Mouse (Mus musculus): ENCODE results near the gene Rock2. TPM values are rescaled to one million over a fixed set of nuclear protein-coding genes. Genes with fewer than 3 reads are reported as not detected.

The Rock2 gene
- polyA plus RNA-seq, 1 experiment, result not detected

- Histone ChIP-seq H3K4me3 (ENCODE audit: insufficient read depth, low read depth, low read length) (no peak overlapping the region), H3K27ac (ENCODE audit: insufficient read depth, low read depth, low read length) (no peak overlapping the region), H3K4me1 (ENCODE audit: control insufficient read depth, insufficient read depth, low read length) (peaks cover 11% of the 10 kb centered on the region)
- TF ChIP-seq CTCF (IDR thresholded peaks at IDR 0.05; ENCODE audit: insufficient read depth, low read depth, low read length) (no peak), POLR2A (IDR thresholded peaks at IDR 0.05; ENCODE audit: insufficient read depth, low read depth, low read length) (no peak)
- 88% methylated on average over 8 of the region's 8 CpGs for WGBS
Measured at GRCm38 (mm10) chr12:16869091-16869778, 25.5 kb upstream of the Rock2 start.

DNA sequence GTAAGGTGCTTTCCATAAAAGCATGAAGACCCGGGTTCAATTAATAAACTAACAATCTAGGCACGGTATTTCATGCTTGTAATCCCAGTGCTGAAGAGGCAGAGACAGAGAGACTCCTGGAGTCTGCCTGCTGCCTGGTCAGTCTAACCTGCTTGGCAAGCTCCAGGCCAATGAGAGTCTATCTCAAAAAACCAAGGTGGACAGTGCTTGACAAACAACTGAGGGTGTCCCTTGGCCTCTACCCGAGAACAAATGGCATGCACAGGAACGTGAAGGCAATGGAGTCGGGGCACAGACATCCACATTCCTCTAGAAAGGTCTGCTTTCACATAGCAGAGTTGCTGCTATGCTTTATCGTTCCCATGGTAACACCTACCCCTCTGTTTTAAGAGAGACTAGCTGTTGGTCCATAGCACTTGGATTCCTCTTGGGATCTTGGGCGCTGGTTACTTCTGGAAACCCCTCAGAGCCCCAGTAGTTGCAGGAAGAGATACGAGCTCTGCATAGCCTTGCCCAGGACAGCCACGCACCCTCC lies 24.8 kb upstream of the Rock2 start:
- Histone ChIP-seq H3K27ac (ENCODE audit: insufficient read depth, low read depth, low read length) (no peak overlapping the region), H3K4me3 (ENCODE audit: insufficient read depth, low read depth, low read length) (no peak overlapping the region), H3K4me1 (ENCODE audit: control insufficient read depth, insufficient read depth, low read length) (peaks cover 11% of the 10 kb centered on the region)
- 51% methylated on average over 9 of the region's 9 CpGs for WGBS
- no peak for TF ChIP-seq POLR2A (IDR thresholded peaks at IDR 0.05; ENCODE audit: insufficient read depth, low read depth, low read length)
- no peak for TF ChIP-seq CTCF (IDR thresholded peaks at IDR 0.05; ENCODE audit: insufficient read depth, low read depth, low read length)

- TF ChIP-seq POLR2A (IDR thresholded peaks at IDR 0.05; ENCODE audit: insufficient read depth, low read depth, low read length), result no peak
- H3K27ac ChIP-seq (ENCODE audit: insufficient read depth, low read depth, low read length), result no peak overlapping the region
- peaks cover 11% of the 10 kb centered on the region for H3K4me1 ChIP-seq (ENCODE audit: control insufficient read depth, insufficient read depth, low read length)
- 76% methylated on average over 8 of the region's 8 CpGs for WGBS
- H3K4me3 ChIP-seq (ENCODE audit: insufficient read depth, low read depth, low read length), result no peak overlapping the region
Measured at GRCm38 (mm10) chr12:16870405-16871068, 24.2 kb upstream of the Rock2 start.

GRCm38 (mm10) chr12:16872006-16872405 lies 22.7 kb upstream of the Rock2 start:
- H3K27ac ChIP-seq (ENCODE audit: insufficient read depth, low read depth, low read length), result no peak overlapping the region
- H3K4me3 ChIP-seq (ENCODE audit: insufficient read depth, low read depth, low read length), result no peak overlapping the region
- H3K4me1 ChIP-seq (ENCODE audit: control insufficient read depth, insufficient read depth, low read length), result peaks cover 11% of the 10 kb centered on the region
- TF ChIP-seq CTCF (IDR thresholded peaks at IDR 0.05; ENCODE audit: insufficient read depth, low read depth, low read length) (no peak), POLR2A (IDR thresholded peaks at IDR 0.05; ENCODE audit: insufficient read depth, low read depth, low read length) (no peak)
- WGBS, result 86% methylated on average over 1 of the region's 1 CpGs

DNA sequence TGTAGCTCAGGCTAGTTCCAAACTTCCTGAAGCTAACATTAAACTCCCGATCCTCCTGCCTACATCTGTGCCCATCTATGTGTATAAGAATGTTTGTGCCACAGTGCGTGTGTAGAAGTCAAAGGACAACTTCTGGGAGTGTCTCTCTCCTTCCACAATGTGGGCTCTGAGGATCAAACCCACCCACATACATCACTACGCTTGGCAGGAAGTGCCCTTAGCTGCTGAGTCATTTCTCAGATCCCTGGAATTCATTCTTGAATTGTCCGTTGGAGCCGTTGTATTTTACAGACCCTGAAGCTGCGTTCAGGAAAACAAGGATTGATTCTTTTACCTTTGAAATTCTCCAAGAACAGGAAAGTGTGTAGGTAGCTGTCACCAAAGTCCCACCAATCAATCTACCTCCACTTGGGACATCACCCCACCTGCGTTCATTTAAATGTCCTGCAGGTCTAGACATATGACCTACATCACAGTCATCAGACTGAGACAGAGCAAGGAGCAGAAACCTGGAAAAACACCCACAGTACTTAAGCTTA lies 21.7 kb upstream of the Rock2 start:
- H3K27ac ChIP-seq (ENCODE audit: insufficient read depth, low read depth, low read length), result no peak overlapping the region
- peaks cover 11% of the 10 kb centered on the region for H3K4me1 ChIP-seq (ENCODE audit: control insufficient read depth, insufficient read depth, low read length)
- TF ChIP-seq CTCF (IDR thresholded peaks at IDR 0.05; ENCODE audit: insufficient read depth, low read depth, low read length) (no peak), POLR2A (IDR thresholded peaks at IDR 0.05; ENCODE audit: insufficient read depth, low read depth, low read length) (no peak)
- H3K4me3 ChIP-seq (ENCODE audit: insufficient read depth, low read depth, low read length), result no peak overlapping the region
- WGBS, result 55% methylated on average over 7 of the region's 7 CpGs

DNA sequence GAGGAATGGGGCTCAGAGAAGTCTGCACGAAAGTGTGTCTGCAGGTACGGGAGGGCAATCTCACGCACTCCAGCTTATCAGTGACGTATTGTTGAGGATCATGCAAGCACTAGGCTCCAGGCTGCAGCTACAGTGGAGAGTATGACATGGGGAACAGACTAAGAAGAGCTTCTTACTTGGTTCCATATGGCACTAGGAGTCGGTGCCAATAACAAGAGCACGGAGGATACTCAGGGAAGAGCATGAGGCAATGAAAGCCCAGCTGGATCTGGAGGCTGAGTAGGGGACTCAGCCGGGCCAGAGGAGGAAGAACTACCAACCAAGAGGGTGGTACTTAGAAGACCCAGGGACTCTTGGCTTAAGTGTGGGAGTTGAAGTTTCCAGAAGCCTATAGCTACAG lies 21.1 kb upstream of the Rock2 start:
- H3K27ac ChIP-seq (ENCODE audit: insufficient read depth, low read depth, low read length), result no peak overlapping the region
- WGBS, result 94% methylated on average over 7 of the region's 7 CpGs
- TF ChIP-seq POLR2A (IDR thresholded peaks at IDR 0.05; ENCODE audit: insufficient read depth, low read depth, low read length), result no peak
- no peak for TF ChIP-seq CTCF (IDR thresholded peaks at IDR 0.05; ENCODE audit: insufficient read depth, low read depth, low read length)
- no peak overlapping the region for H3K4me3 ChIP-seq (ENCODE audit: insufficient read depth, low read depth, low read length)
- peaks cover 11% of the 10 kb centered on the region for H3K4me1 ChIP-seq (ENCODE audit: control insufficient read depth, insufficient read depth, low read length)

DNA sequence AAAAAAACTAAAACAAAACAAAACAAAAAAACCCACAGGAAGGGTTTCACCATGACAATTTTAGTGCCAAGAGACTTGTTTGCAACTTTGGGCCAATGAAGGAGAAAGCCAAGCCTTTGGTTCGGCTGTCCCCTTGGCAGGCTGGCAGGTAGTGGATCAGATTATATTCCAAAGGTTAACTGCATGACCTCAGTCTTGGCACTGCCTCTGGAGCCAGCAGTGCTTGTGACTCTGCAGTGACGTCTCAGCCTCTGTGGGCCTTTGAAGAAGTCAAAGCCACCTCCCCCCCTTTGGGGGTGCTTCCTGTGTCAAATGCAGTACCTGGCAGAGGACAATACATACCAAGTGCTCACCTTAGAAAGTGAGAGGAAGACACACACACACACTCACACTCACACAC lies 20.6 kb upstream of the Rock2 start:
- Histone ChIP-seq H3K4me3 (ENCODE audit: insufficient read depth, low read depth, low read length) (no peak overlapping the region), H3K27ac (ENCODE audit: insufficient read depth, low read depth, low read length) (no peak overlapping the region), H3K4me1 (ENCODE audit: control insufficient read depth, insufficient read depth, low read length) (peaks cover 11% of the 10 kb centered on the region)
- no peak for TF ChIP-seq CTCF (IDR thresholded peaks at IDR 0.05; ENCODE audit: insufficient read depth, low read depth, low read length)
- no peak for TF ChIP-seq POLR2A (IDR thresholded peaks at IDR 0.05; ENCODE audit: insufficient read depth, low read depth, low read length)
- WGBS, result 65% methylated on average over 2 of the region's 2 CpGs

DNA sequence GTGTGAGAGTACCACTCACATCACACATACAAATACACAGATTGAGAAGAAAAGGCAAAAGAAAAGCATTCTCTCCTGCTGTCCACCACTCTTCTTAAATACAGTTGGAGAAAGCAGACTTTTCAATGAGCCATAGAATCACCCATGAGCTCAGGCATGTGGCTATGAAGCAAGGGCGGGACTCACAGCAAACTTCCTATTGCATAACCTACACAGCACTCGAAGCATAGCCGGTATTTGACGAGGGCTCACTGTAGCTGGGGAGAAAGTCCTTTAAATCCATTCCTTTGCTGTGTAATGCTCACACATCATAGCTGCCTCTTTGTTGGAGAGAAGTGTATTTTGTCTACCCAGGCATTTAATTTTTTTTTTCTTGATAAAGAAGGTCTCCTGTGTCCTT lies 19.4 kb upstream of the Rock2 start:
- Histone ChIP-seq H3K4me1 (ENCODE audit: control insufficient read depth, insufficient read depth, low read length) (peaks cover 3% of the 10 kb centered on the region), H3K27ac (ENCODE audit: insufficient read depth, low read depth, low read length) (no peak overlapping the region), H3K4me3 (ENCODE audit: insufficient read depth, low read depth, low read length) (no peak overlapping the region)
- 66% methylated on average over 4 of the region's 4 CpGs for WGBS
- no peak for TF ChIP-seq CTCF (IDR thresholded peaks at IDR 0.05; ENCODE audit: insufficient read depth, low read depth, low read length)
- no peak for TF ChIP-seq POLR2A (IDR thresholded peaks at IDR 0.05; ENCODE audit: insufficient read depth, low read depth, low read length)

- 64% methylated on average over 7 of the region's 7 CpGs for WGBS
- Histone ChIP-seq H3K4me3 (ENCODE audit: insufficient read depth, low read depth, low read length) (no peak overlapping the region), H3K4me1 (ENCODE audit: control insufficient read depth, insufficient read depth, low read length) (no peaks in the 10 kb centered on the region), H3K27ac (ENCODE audit: insufficient read depth, low read depth, low read length) (no peak overlapping the region)
- no peak for TF ChIP-seq POLR2A (IDR thresholded peaks at IDR 0.05; ENCODE audit: insufficient read depth, low read depth, low read length)
- no peak for TF ChIP-seq CTCF (IDR thresholded peaks at IDR 0.05; ENCODE audit: insufficient read depth, low read depth, low read length)
Measured at GRCm38 (mm10) chr12:16875678-16876077, 19.0 kb upstream of the Rock2 start.
